Mouse (Mus musculus): ENCODE data around the gene AC161166.1.

The AC161166.1 gene

GRCm38 (mm10) chr7:24512355-24512754 is at the start of gene AC161166.1:
Gene AC161166.1, minus strand, starts transcription at chr7:24512455.
- DNase-seq (ENCODE audit: low spot score) = no peak

GRCm38 (mm10) chr7:24561450-24561849 is 49.2 kb upstream of the AC161166.1 start:
- DNase-seq (ENCODE audit: low spot score) = no peak

GRCm38 (mm10) chr7:24555786-24556185 is 43.5 kb upstream of the AC161166.1 start:
- no peak for DNase-seq (ENCODE audit: low spot score)

GRCm38 (mm10) chr7:24551985-24552759 is 39.9 kb upstream of the AC161166.1 start:
- DNase-seq (ENCODE audit: low spot score) = no peak

GRCm38 (mm10) chr7:24547534-24548036 is 35.3 kb upstream of the AC161166.1 start:
- no peak for DNase-seq (ENCODE audit: low spot score)

- DNase-seq (ENCODE audit: low spot score) = peak; percentile 99
Observed at GRCm38 (mm10) chr7:24546634-24547389, 34.6 kb upstream of the AC161166.1 start.

GRCm38 (mm10) chr7:24546068-24546614 is 33.9 kb upstream of the AC161166.1 start, which contains the start of the genes Pinlyp and Xrcc1:
Gene Pinlyp, minus strand, starts transcription at chr7:24546118.
Gene Xrcc1, plus strand, starts transcription at chr7:24546289.
- no peak for DNase-seq (ENCODE audit: low spot score)

- DNase-seq (ENCODE audit: low spot score) = no peak
Observed at GRCm38 (mm10) chr7:24544506-24544905, 32.3 kb upstream of the AC161166.1 start.

- no peak for DNase-seq (ENCODE audit: low spot score)
Observed at GRCm38 (mm10) chr7:24539686-24540085, 27.4 kb upstream of the AC161166.1 start.

- no peak for DNase-seq (ENCODE audit: low spot score)
Observed at GRCm38 (mm10) chr7:24538701-24539100, 26.4 kb upstream of the AC161166.1 start.

GRCm38 (mm10) chr7:24538154-24538553 is 25.9 kb upstream of the AC161166.1 start:
- DNase-seq (ENCODE audit: low spot score) = no peak

- DNase-seq (ENCODE audit: low spot score) = no peak
Observed at GRCm38 (mm10) chr7:24537591-24537990, 25.3 kb upstream of the AC161166.1 start.

- no peak for DNase-seq (ENCODE audit: low spot score)
Observed at GRCm38 (mm10) chr7:24537081-24537480, 24.8 kb upstream of the AC161166.1 start.

- no peak for DNase-seq (ENCODE audit: low spot score)
Observed at GRCm38 (mm10) chr7:24534301-24534700, 22.0 kb upstream of the AC161166.1 start.

- no peak for DNase-seq (ENCODE audit: low spot score)
Observed at GRCm38 (mm10) chr7:24533806-24534205, 21.6 kb upstream of the AC161166.1 start.

GRCm38 (mm10) chr7:24533031-24533571 is 20.8 kb upstream of the AC161166.1 start:
- DNase-seq (ENCODE audit: low spot score) = no peak

- DNase-seq (ENCODE audit: low spot score) = no peak
Observed at GRCm38 (mm10) chr7:24531211-24531971, 19.1 kb upstream of the AC161166.1 start.

GRCm38 (mm10) chr7:24530062-24530931 is 18.0 kb upstream of the AC161166.1 start, which contains the start of gene Irgq:
Gene Irgq, plus strand, starts transcription at chr7:24530689.
- peak; percentile 98 for DNase-seq (ENCODE audit: low spot score)

GRCm38 (mm10) chr7:24529580-24529979 is 17.3 kb upstream of the AC161166.1 start:
- no peak for DNase-seq (ENCODE audit: low spot score)

GRCm38 (mm10) chr7:24528861-24529260 is 16.6 kb upstream of the AC161166.1 start:
- DNase-seq (ENCODE audit: low spot score) = no peak
